Mouse (Mus musculus): ENCODE measurements around the gene Megf6. TPM values are rescaled to one million over a fixed set of nuclear protein-coding genes. Genes with fewer than 3 reads are reported as not detected.

The Megf6 gene
- polyA plus RNA-seq, 1 experiment from 2014 or later: 25.2 TPM

- Histone ChIP-seq H3K4me3 (replicated peaks; ENCODE audit: low read length) (no peak overlapping the region), H3K4me2 (ENCODE audit: low read depth, low read length) (0 out of 2 replicates have a peak overlapping the region, but pooled peaks have one; percentile 59), H3K36me3 (ENCODE audit: control insufficient read depth, insufficient read depth, low read length) (no peaks in the 10 kb centered on the region), H3K9ac (ENCODE audit: low read length) (no peak overlapping the region), H3K27ac (ENCODE audit: low read length) (0 out of 2 replicates have a peak overlapping the region, but pooled peaks have one; percentile 4), H3K27me3 (ENCODE audit: control insufficient read depth, insufficient read depth, low read length) (no peaks in the 10 kb centered on the region), H3K9me3 (replicated peaks; ENCODE audit: control insufficient read depth, low read length) (no peaks in the 10 kb centered on the region), H3K4me1 (ENCODE audit: control insufficient read depth, insufficient read depth, low read length) (peaks cover 18% of the 10 kb centered on the region)
- WGBS: 35% methylated on average over 22 of the region's 22 CpGs
- peak; percentile 28; the same call in 1 of the 2 replicates for ATAC-seq (ENCODE audit: insufficient read depth, low FRiP score)
Measured at GRCm38 (mm10) chr4:154247207-154248091, 76.9 kb downstream of the Megf6 start.

DNA sequence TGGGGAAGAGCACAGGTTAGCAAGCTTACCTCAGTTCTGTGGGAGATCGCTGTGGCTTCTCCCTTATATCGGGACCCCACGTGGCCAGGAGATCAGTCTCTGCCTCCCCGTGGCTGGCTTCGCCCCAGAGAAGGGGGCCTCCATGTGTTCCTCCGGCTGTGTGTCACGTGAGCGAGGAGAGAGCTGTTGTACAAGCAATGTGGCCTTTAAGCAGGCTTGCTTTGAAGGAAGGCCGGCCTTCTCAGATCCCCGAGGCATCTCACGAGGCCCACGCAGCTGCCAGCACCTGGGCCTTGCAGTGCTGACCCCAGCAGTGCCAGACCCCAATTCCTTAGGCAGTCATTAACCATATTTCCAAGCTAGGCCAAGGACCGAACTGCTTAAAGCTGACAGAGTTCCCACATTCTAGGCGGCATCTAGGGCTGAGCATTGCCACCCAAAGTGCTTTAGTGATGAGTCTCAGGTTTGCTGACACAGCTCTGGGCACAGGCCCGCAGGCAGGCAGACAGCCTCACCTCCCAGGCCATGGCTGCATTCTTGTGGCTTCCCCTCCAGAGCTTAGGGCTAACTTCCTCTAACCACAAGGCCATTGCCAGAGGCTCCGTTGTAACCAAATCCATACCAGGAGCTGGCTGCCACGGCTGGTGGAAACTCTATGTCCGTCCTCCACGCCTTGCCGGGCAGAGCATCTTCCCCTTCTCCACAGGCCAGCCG is 77.7 kb downstream of the Megf6 start:
- Histone ChIP-seq H3K4me3 (replicated peaks; ENCODE audit: low read length) (no peak overlapping the region), H3K27me3 (ENCODE audit: control insufficient read depth, insufficient read depth, low read length) (no peaks in the 10 kb centered on the region), H3K4me2 (ENCODE audit: low read depth, low read length) (no peak overlapping the region), H3K9ac (ENCODE audit: low read length) (no peak overlapping the region), H3K4me1 (ENCODE audit: control insufficient read depth, insufficient read depth, low read length) (peaks cover 18% of the 10 kb centered on the region), H3K27ac (ENCODE audit: low read length) (no peak overlapping the region), H3K9me3 (replicated peaks; ENCODE audit: control insufficient read depth, low read length) (no peaks in the 10 kb centered on the region), H3K36me3 (ENCODE audit: control insufficient read depth, insufficient read depth, low read length) (no peaks in the 10 kb centered on the region)
- ATAC-seq (ENCODE audit: insufficient read depth, low FRiP score): no peak
- WGBS: 66% methylated on average over 21 of the region's 21 CpGs

DNA sequence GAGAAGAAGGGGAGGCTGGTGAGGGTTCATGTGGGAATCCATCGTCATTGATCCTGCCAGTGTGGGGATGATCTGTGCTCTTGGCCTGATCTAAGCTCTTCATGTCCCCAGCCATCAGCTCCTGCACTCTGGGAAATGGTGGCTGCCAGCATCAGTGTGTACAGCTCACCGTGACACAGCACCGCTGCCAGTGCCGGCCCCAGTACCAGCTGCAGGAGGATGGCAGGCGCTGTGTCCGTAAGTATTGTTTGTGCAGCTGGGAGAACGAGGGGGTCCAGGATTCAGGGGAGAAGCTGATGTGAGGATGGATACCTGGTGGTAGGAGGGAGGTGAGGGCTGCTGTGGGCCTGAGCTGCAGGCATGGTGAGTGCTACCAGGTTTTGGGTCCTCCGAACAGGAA is 78.8 kb downstream of the Megf6 start:
- no peaks in the 10 kb centered on the region for H3K9me3 ChIP-seq (replicated peaks; ENCODE audit: control insufficient read depth, low read length)
- WGBS: 66% methylated on average over 8 of the region's 8 CpGs
- no peak for ATAC-seq (ENCODE audit: insufficient read depth, low FRiP score)
- no peak overlapping the region for H3K9ac ChIP-seq (ENCODE audit: low read length)
- H3K4me2 ChIP-seq (ENCODE audit: low read depth, low read length): no peak overlapping the region
- no peak overlapping the region for H3K4me3 ChIP-seq (replicated peaks; ENCODE audit: low read length)
- H3K27me3 ChIP-seq (ENCODE audit: control insufficient read depth, insufficient read depth, low read length): no peaks in the 10 kb centered on the region
- no peaks in the 10 kb centered on the region for H3K36me3 ChIP-seq (ENCODE audit: control insufficient read depth, insufficient read depth, low read length)
- H3K27ac ChIP-seq (ENCODE audit: low read length): no peak overlapping the region
- peaks cover 18% of the 10 kb centered on the region for H3K4me1 ChIP-seq (ENCODE audit: control insufficient read depth, insufficient read depth, low read length)

DNA sequence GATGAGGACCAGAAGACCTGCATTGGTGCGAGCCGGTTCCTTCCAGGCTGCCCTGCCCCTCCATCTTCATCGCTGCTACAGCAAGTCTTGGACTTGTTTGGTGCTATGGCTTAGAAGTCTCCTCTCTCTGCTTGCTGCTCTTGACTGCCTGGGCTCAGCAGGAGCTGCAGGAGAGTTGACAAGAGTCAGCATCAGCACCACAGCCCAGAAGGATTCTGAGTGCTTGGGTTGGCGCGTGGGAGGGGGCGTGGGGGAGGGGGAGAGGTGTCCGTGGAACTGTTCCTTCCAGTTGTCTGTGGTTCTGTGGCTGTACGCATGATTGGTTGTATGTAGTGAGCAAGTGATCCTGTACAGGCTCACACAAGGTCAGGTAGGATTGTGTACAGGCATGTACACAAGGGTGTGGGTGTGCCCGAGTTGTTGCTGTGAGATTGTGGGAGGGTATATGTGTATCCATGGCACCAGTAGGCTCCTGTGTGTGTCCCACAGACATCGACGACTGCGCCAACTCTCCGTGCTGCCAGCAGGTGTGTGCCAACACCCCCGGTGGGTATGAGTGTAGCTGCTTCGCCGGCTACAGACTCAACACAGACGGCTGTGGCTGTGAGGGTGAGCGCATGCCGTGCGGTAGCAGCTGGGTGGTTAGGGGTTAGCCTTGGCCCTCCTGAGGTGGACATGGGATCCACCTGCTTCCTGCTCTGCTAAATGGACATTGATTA is 82.2 kb downstream of the Megf6 start:
- Histone ChIP-seq H3K4me2 (ENCODE audit: low read depth, low read length) (no peak overlapping the region), H3K9ac (ENCODE audit: low read length) (no peak overlapping the region), H3K4me3 (replicated peaks; ENCODE audit: low read length) (no peak overlapping the region), H3K4me1 (ENCODE audit: control insufficient read depth, insufficient read depth, low read length) (peaks cover 4% of the 10 kb centered on the region), H3K27ac (ENCODE audit: low read length) (no peak overlapping the region), H3K36me3 (ENCODE audit: control insufficient read depth, insufficient read depth, low read length) (no peaks in the 10 kb centered on the region), H3K27me3 (ENCODE audit: control insufficient read depth, insufficient read depth, low read length) (no peaks in the 10 kb centered on the region), H3K9me3 (replicated peaks; ENCODE audit: control insufficient read depth, low read length) (no peaks in the 10 kb centered on the region)
- ATAC-seq (ENCODE audit: insufficient read depth, low FRiP score): no peak
- WGBS: 82% methylated on average over 20 of the region's 20 CpGs

DNA sequence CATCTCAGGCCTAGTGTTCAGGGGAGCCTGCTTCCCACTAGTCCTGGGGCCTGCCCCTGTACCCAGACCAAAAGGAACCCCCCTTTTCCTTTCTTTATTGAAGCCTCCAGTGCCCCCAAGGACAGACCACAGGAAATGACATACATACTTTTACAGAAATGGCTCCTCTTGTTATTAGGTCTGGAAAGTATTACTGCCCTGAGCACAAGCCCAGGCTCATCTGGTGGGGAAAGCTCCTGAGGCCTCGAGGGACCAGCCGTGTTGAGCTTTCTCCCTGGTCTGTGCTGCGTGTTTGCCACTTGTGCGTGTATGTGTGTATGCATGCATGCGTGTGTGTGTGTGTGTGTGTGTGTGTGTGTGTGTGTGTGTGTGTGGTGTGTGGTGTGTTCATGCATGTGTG is 90.2 kb downstream of the Megf6 start:
- ATAC-seq (ENCODE audit: insufficient read depth, low FRiP score): no peak
- 0 out of 2 replicates have a peak, but pooled peaks cover 4% of the 10 kb centered on the region for H3K9me3 ChIP-seq (replicated peaks; ENCODE audit: control insufficient read depth, low read length)
- H3K4me1 ChIP-seq (ENCODE audit: control insufficient read depth, insufficient read depth, low read length): no peaks in the 10 kb centered on the region
- H3K9ac ChIP-seq (ENCODE audit: low read length): no peak overlapping the region
- no peaks in the 10 kb centered on the region for H3K27me3 ChIP-seq (ENCODE audit: control insufficient read depth, insufficient read depth, low read length)
- H3K4me2 ChIP-seq (ENCODE audit: low read depth, low read length): no peak overlapping the region
- no peak overlapping the region for H3K4me3 ChIP-seq (replicated peaks; ENCODE audit: low read length)
- WGBS: 88% methylated on average over 5 of the region's 5 CpGs
- H3K27ac ChIP-seq (ENCODE audit: low read length): no peak overlapping the region
- H3K36me3 ChIP-seq (ENCODE audit: control insufficient read depth, insufficient read depth, low read length): no peaks in the 10 kb centered on the region; the same call in 1 of the 2 replicates

GRCm38 (mm10) chr4:154262071-154262470 is 91.5 kb downstream of the Megf6 start:
- Histone ChIP-seq H3K36me3 (ENCODE audit: control insufficient read depth, insufficient read depth, low read length) (no peaks in the 10 kb centered on the region; the same call in 1 of the 2 replicates), H3K4me2 (ENCODE audit: low read depth, low read length) (no peak overlapping the region), H3K4me3 (replicated peaks; ENCODE audit: low read length) (no peak overlapping the region), H3K27ac (ENCODE audit: low read length) (no peak overlapping the region), H3K9me3 (replicated peaks; ENCODE audit: control insufficient read depth, low read length) (0 out of 2 replicates have a peak, but pooled peaks cover 4% of the 10 kb centered on the region), H3K27me3 (ENCODE audit: control insufficient read depth, insufficient read depth, low read length) (no peaks in the 10 kb centered on the region), H3K4me1 (ENCODE audit: control insufficient read depth, insufficient read depth, low read length) (no peaks in the 10 kb centered on the region), H3K9ac (ENCODE audit: low read length) (no peak overlapping the region)
- no peak for ATAC-seq (ENCODE audit: insufficient read depth, low FRiP score)
- WGBS: 48% methylated on average over 4 of the region's 4 CpGs

GRCm38 (mm10) chr4:154267511-154267910 is 97.0 kb downstream of the Megf6 start:
- Histone ChIP-seq H3K36me3 (ENCODE audit: control insufficient read depth, insufficient read depth, low read length) (no peaks in the 10 kb centered on the region), H3K9me3 (replicated peaks; ENCODE audit: control insufficient read depth, low read length) (0 out of 2 replicates have a peak, but pooled peaks cover 4% of the 10 kb centered on the region), H3K4me3 (replicated peaks; ENCODE audit: low read length) (no peak overlapping the region), H3K9ac (ENCODE audit: low read length) (no peak overlapping the region), H3K4me2 (ENCODE audit: low read depth, low read length) (no peak overlapping the region), H3K4me1 (ENCODE audit: control insufficient read depth, insufficient read depth, low read length) (peaks cover 12% of the 10 kb centered on the region; the same call in 1 of the 2 replicates), H3K27me3 (ENCODE audit: control insufficient read depth, insufficient read depth, low read length) (no peaks in the 10 kb centered on the region), H3K27ac (ENCODE audit: low read length) (no peak overlapping the region)
- no peak for ATAC-seq (ENCODE audit: insufficient read depth, low FRiP score)
- 87% methylated on average over 6 of the region's 6 CpGs for WGBS

GRCm38 (mm10) chr4:154269520-154269919 is 99.0 kb downstream of the Megf6 start:
- Histone ChIP-seq H3K4me3 (replicated peaks; ENCODE audit: low read length) (peak overlapping the region; percentile 18; the same call in 1 of the 2 replicates), H3K9ac (ENCODE audit: low read length) (peak overlapping the region; percentile 52; the same call in 1 of the 2 replicates), H3K27ac (ENCODE audit: low read length) (peak overlapping the region; percentile 72), H3K9me3 (replicated peaks; ENCODE audit: control insufficient read depth, low read length) (no peaks in the 10 kb centered on the region), H3K27me3 (ENCODE audit: control insufficient read depth, insufficient read depth, low read length) (no peaks in the 10 kb centered on the region), H3K4me2 (ENCODE audit: low read depth, low read length) (peak overlapping the region; percentile 42), H3K4me1 (ENCODE audit: control insufficient read depth, insufficient read depth, low read length) (peaks cover 12% of the 10 kb centered on the region; the same call in 1 of the 2 replicates), H3K36me3 (ENCODE audit: control insufficient read depth, insufficient read depth, low read length) (no peaks in the 10 kb centered on the region)
- ATAC-seq (ENCODE audit: insufficient read depth, low FRiP score): peak; percentile 90
- WGBS: 39% methylated on average over 10 of the region's 10 CpGs

Data from stomach, embryonic 16.5 days (tissue).